Mouse (Mus musculus): Measurements from ENCODE around the gene Tmco4.

Gene Tmco4

GRCm38 (mm10) chr4:139057291-139057690 is 84.6 kb downstream of the Tmco4 start:
- no peak for DNase-seq (ENCODE audit: low read depth, low spot score)

GRCm38 (mm10) chr4:139058029-139058428 is 85.3 kb downstream of the Tmco4 start:
- DNase-seq (ENCODE audit: low read depth, low spot score): no peak

- DNase-seq (ENCODE audit: low read depth, low spot score): peak; percentile 58
These were observed 86.9 kb downstream of the Tmco4 start for GRCm38 (mm10) chr4:139059569-139059968.

GRCm38 (mm10) chr4:139064831-139065230 is 92.1 kb downstream of the Tmco4 start:
- DNase-seq (ENCODE audit: low read depth, low spot score): no peak

GRCm38 (mm10) chr4:139068287-139068686 is 95.6 kb downstream of the Tmco4 start:
- DNase-seq (ENCODE audit: low read depth, low spot score): no peak

GRCm38 (mm10) chr4:139074060-139074459 is 101.4 kb downstream of the Tmco4 start:
- DNase-seq (ENCODE audit: low read depth, low spot score): no peak

- DNase-seq (ENCODE audit: low read depth, low spot score): no peak
These were observed 102.5 kb downstream of the Tmco4 start, which contains the start of gene Htr6 for GRCm38 (mm10) chr4:139075041-139075711. Gene Htr6 (minus strand): TSS chr4:139075570.

- no peak for DNase-seq (ENCODE audit: low read depth, low spot score)
These were observed 103.2 kb downstream of the Tmco4 start for GRCm38 (mm10) chr4:139075915-139076314.

GRCm38 (mm10) chr4:139078313-139078712 is 105.6 kb downstream of the Tmco4 start:
- peak; percentile 71 for DNase-seq (ENCODE audit: low read depth, low spot score)

GRCm38 (mm10) chr4:139078726-139079125 is 106.0 kb downstream of the Tmco4 start:
- peak; percentile 60 for DNase-seq (ENCODE audit: low read depth, low spot score)

- DNase-seq (ENCODE audit: low read depth, low spot score): no peak
These were observed 106.8 kb downstream of the Tmco4 start for GRCm38 (mm10) chr4:139079439-139079838.

GRCm38 (mm10) chr4:139080259-139080658 is 107.6 kb downstream of the Tmco4 start:
- DNase-seq (ENCODE audit: low read depth, low spot score): no peak

- no peak for DNase-seq (ENCODE audit: low read depth, low spot score)
These were observed 108.7 kb downstream of the Tmco4 start for GRCm38 (mm10) chr4:139081270-139081931.

GRCm38 (mm10) chr4:139082790-139083564 is 110.3 kb downstream of the Tmco4 start:
- DNase-seq (ENCODE audit: low read depth, low spot score): no peak

GRCm38 (mm10) chr4:139085337-139085736 is 112.6 kb downstream of the Tmco4 start:
- DNase-seq (ENCODE audit: low read depth, low spot score): no peak

GRCm38 (mm10) chr4:139086037-139086436 is 113.3 kb downstream of the Tmco4 start:
- peak; percentile 94 for DNase-seq (ENCODE audit: low read depth, low spot score)

- peak; percentile 18 for DNase-seq (ENCODE audit: low read depth, low spot score)
These were observed 114.3 kb downstream of the Tmco4 start for GRCm38 (mm10) chr4:139086984-139087383.

GRCm38 (mm10) chr4:139088982-139089671 is 116.4 kb downstream of the Tmco4 start:
- DNase-seq (ENCODE audit: low read depth, low spot score): peak; percentile 26

GRCm38 (mm10) chr4:139090303-139090940 is 117.7 kb downstream of the Tmco4 start:
- no peak for DNase-seq (ENCODE audit: low read depth, low spot score)

- DNase-seq (ENCODE audit: low read depth, low spot score): no peak
These were observed 118.4 kb downstream of the Tmco4 start for GRCm38 (mm10) chr4:139091066-139091465.
